Mouse (Mus musculus): ENCODE measurements at regions not wholly inside any gene's neighbourhood (a gene's known extent, or its start where the extent isn't known, plus 50 kb on each side); places are given as distances from the start of the nearest gene placed in this dataset.
A peak's percentile ranks its signal among the peaks of the same experiment; 100 is the strongest.

DNA sequence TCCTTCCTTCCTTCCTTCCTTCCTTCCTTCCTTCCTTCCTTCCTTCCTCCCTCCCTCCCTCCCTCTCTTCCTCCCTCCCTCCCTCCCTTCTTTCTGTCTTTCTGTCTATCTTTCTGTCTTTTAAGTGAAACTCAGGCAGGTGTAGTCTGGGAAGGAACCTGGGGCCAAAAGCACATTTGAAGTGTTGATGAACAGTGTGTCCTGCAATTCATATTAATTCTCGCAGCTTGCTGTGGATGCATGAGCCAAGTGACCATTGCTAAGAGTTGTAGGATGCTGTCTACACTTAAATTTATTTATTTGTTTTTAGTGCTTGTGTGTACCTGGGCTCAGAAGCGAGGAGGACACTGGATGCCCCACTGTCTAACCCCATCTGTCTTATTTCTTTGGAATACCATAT, 126.7 kb upstream of the Lrig1 start:
- WGBS: 79% methylated on average over 2 of the region's 2 CpGs
- Histone ChIP-seq H3K27me3 (ENCODE audit: control insufficient read depth, insufficient read depth, low read length) (no peaks in the 10 kb centered on the region), H3K27ac (ENCODE audit: insufficient read depth, low read depth, low read length) (no peak overlapping the region), H3K4me1 (ENCODE audit: control insufficient read depth, insufficient read depth, insufficient read length, low read length) (no peaks in the 10 kb centered on the region), H3K36me3 (ENCODE audit: control insufficient read depth, insufficient read depth, low read length) (no peaks in the 10 kb centered on the region), H3K4me3 (ENCODE audit: low read depth, low read length) (no peak overlapping the region)
- TF ChIP-seq CTCF (IDR thresholded peaks at IDR 0.05; ENCODE audit: extremely low read depth, insufficient read length, insufficient replicate concordance, low read depth, low read length): no peak
- TF ChIP-seq POLR2A (IDR thresholded peaks at IDR 0.05; ENCODE audit: low read depth, low read length): no peak

DNA sequence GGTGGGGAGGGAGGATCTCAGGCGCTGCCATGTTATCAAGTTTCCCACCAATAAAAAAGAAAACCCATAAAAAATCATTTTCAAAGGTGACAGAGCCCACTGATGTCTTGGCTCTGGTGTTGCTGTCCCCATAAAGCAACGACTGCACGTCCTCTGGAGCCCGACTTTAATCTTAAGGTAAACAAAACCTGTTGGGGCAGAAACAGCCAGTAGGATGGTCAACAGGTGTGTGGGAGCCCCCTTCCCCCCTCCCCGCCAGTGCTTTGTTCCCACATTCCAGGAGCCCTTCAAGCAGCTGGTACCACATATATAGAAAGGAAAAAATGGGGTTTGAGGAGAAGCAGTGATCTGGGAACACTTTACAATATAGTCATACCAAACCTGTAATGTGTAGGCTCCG, 118.3 kb upstream of the Lrig1 start:
- Histone ChIP-seq H3K4me1 (ENCODE audit: control insufficient read depth, insufficient read depth, insufficient read length, low read length) (peaks cover 15% of the 10 kb centered on the region; the same call in 1 of the 2 replicates), H3K4me3 (ENCODE audit: low read depth, low read length) (no peak overlapping the region), H3K27ac (ENCODE audit: insufficient read depth, low read depth, low read length) (no peak overlapping the region), H3K36me3 (ENCODE audit: control insufficient read depth, insufficient read depth, low read length) (no peaks in the 10 kb centered on the region), H3K27me3 (ENCODE audit: control insufficient read depth, insufficient read depth, low read length) (no peaks in the 10 kb centered on the region)
- no peak for TF ChIP-seq CTCF (IDR thresholded peaks at IDR 0.05; ENCODE audit: extremely low read depth, insufficient read length, insufficient replicate concordance, low read depth, low read length)
- TF ChIP-seq POLR2A (IDR thresholded peaks at IDR 0.05; ENCODE audit: low read depth, low read length): no peak
- 18% methylated on average over 6 of the region's 6 CpGs for WGBS

DNA sequence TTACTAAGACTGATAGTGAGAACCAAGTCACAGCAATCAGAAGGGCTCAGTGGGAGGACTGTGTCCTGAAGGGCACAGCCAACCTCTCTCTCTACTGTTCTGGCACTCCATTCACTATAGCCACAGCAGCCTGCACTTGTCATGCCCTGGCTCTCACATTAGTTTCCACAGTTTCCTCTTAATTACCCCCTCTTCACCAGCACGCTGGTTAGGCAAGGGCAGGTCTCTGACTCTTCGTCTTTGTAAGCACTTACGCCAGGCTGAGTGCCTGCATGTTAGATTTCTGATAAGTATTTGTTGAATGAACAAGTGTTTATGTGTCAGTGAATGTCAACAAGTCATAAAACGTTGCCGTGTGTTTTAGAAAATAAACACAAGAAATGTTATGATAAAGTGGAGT, 116.2 kb upstream of the Lrig1 start:
- Histone ChIP-seq H3K36me3 (ENCODE audit: control insufficient read depth, insufficient read depth, low read length) (no peaks in the 10 kb centered on the region), H3K4me3 (ENCODE audit: low read depth, low read length) (no peak overlapping the region), H3K27me3 (ENCODE audit: control insufficient read depth, insufficient read depth, low read length) (no peaks in the 10 kb centered on the region), H3K27ac (ENCODE audit: insufficient read depth, low read depth, low read length) (no peak overlapping the region), H3K4me1 (ENCODE audit: control insufficient read depth, insufficient read depth, insufficient read length, low read length) (peaks cover 19% of the 10 kb centered on the region; the same call in 1 of the 2 replicates)
- no peak for TF ChIP-seq CTCF (IDR thresholded peaks at IDR 0.05; ENCODE audit: extremely low read depth, insufficient read length, insufficient replicate concordance, low read depth, low read length)
- TF ChIP-seq POLR2A (IDR thresholded peaks at IDR 0.05; ENCODE audit: low read depth, low read length): no peak
- WGBS: 17% methylated on average over 5 of the region's 5 CpGs

DNA sequence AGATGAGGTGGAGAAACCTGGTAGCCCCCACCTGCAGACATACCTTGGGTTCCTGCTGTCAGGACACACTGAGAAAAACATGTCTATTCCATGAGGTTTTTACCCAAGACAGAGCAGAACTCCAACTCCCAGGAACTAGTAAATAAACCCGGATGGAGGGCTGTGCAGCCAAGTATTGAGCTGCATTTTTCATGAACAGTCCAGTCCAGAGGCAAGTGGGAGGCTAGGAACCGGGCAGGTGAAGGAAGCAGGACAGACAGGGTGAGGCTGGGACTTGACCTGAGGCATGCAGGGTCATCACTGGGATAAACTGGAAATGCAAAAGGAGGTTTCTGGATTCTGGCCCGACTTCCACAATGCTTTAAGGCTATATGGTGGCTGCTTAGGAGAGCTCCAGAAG, 114.8 kb upstream of the Lrig1 start:
- Histone ChIP-seq H3K4me1 (ENCODE audit: control insufficient read depth, insufficient read depth, insufficient read length, low read length) (peaks cover 19% of the 10 kb centered on the region; the same call in 1 of the 2 replicates), H3K27ac (ENCODE audit: insufficient read depth, low read depth, low read length) (no peak overlapping the region), H3K27me3 (ENCODE audit: control insufficient read depth, insufficient read depth, low read length) (no peaks in the 10 kb centered on the region), H3K4me3 (ENCODE audit: low read depth, low read length) (no peak overlapping the region), H3K36me3 (ENCODE audit: control insufficient read depth, insufficient read depth, low read length) (no peaks in the 10 kb centered on the region)
- WGBS: 18% methylated on average over 3 of the region's 3 CpGs
- TF ChIP-seq POLR2A (IDR thresholded peaks at IDR 0.05; ENCODE audit: low read depth, low read length): no peak
- no peak for TF ChIP-seq CTCF (IDR thresholded peaks at IDR 0.05; ENCODE audit: extremely low read depth, insufficient read length, insufficient replicate concordance, low read depth, low read length)

DNA sequence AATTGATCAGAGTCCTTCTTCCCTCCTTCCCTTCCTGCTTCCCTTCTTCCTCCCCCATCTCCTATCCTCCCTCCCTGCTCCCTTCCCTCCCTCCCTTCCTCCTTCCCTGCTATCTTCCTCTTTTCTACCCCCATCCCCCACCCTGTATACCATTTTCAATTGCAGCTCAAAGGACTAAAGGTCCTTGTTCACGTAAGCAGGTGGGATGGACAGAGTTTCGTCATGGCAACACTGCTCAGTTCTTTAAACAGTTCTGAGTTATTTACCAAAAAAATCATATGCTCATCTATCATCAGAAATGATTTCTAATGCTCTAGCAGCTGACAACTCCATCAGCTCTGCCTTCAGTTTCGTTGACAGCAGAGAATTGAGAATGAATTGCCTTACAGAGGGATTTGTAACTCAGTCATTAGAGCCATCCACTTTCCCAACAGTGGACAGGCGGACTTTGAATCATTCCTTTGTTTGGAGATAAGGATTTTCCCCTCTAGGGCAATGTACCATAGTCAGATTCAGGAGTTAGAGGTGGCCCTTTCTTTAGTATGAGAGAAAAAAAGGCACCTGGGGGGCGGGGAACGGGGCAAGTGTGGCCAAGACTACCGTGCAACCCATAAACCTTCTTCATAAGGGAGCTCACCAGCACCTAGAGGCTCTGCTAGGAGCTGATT, 113.7 kb upstream of the Lrig1 start:
- Histone ChIP-seq H3K4me1 (ENCODE audit: control insufficient read depth, insufficient read depth, insufficient read length, low read length) (peaks cover 19% of the 10 kb centered on the region; the same call in 1 of the 2 replicates), H3K27ac (ENCODE audit: insufficient read depth, low read depth, low read length) (peak overlapping the region; percentile 74), H3K4me3 (ENCODE audit: low read depth, low read length) (no peak overlapping the region), H3K27me3 (ENCODE audit: control insufficient read depth, insufficient read depth, low read length) (no peaks in the 10 kb centered on the region), H3K36me3 (ENCODE audit: control insufficient read depth, insufficient read depth, low read length) (no peaks in the 10 kb centered on the region)
- TF ChIP-seq CTCF (IDR thresholded peaks at IDR 0.05; ENCODE audit: extremely low read depth, insufficient read length, insufficient replicate concordance, low read depth, low read length): no peak
- TF ChIP-seq POLR2A (IDR thresholded peaks at IDR 0.05; ENCODE audit: low read depth, low read length): no peak
- 24% methylated on average over 7 of the region's 7 CpGs for WGBS

DNA sequence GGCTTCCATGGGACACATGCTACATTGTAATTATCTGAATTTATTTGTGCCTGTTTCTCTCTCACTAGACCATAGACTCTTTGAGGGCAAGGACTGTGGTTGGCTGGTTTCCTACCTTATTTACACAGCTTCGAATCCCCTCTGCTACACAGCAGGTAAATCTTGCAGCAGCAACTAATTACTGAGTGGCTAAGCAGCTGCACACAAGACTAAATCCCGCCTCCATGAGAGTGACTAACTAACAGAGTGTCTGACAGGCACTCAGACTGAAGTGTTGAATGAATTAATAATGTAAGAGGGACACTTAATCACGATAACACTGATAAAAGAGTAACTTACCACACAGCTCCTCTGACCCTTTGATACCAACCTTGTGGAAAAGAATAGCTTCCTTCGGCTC, 111.9 kb upstream of the Lrig1 start:
- TF ChIP-seq POLR2A (IDR thresholded peaks at IDR 0.05; ENCODE audit: low read depth, low read length) (no peak), CTCF (IDR thresholded peaks at IDR 0.05; ENCODE audit: extremely low read depth, insufficient read length, insufficient replicate concordance, low read depth, low read length) (no peak)
- no peak overlapping the region for H3K4me3 ChIP-seq (ENCODE audit: low read depth, low read length)
- H3K36me3 ChIP-seq (ENCODE audit: control insufficient read depth, insufficient read depth, low read length): no peaks in the 10 kb centered on the region
- no peak overlapping the region for H3K27ac ChIP-seq (ENCODE audit: insufficient read depth, low read depth, low read length)
- peaks cover 14% of the 10 kb centered on the region; the same call in 1 of the 2 replicates for H3K4me1 ChIP-seq (ENCODE audit: control insufficient read depth, insufficient read depth, insufficient read length, low read length)
- 19% methylated on average over 4 of the region's 4 CpGs for WGBS
- H3K27me3 ChIP-seq (ENCODE audit: control insufficient read depth, insufficient read depth, low read length): no peaks in the 10 kb centered on the region

DNA sequence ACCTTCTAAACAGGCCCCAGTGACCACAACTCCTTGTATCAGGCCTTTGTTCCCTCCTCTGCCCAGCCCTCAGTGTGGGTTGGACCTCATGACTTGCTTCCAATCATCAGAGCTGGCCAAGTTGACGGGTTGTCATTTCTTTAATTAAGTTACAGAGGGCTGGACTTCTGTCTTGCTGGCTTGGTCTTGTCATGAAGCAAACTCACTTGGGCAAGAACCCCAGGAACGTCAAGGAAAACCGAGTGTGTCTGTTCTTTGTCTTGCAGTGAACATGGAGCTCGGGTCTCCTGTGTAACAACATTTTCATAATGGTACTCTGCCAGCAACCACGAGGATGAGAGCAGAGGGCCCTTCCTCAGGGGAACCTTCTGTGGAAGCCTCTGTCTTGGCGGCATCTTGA, 107.3 kb upstream of the Lrig1 start:
- H3K27ac ChIP-seq (ENCODE audit: insufficient read depth, low read depth, low read length): no peak overlapping the region

More for the DNA sequence above, 107.3 kb upstream of the Lrig1 start:
- Histone ChIP-seq H3K4me3 (ENCODE audit: low read depth, low read length) (no peak overlapping the region), H3K36me3 (ENCODE audit: control insufficient read depth, insufficient read depth, low read length) (no peaks in the 10 kb centered on the region), H3K4me1 (ENCODE audit: control insufficient read depth, insufficient read depth, insufficient read length, low read length) (peaks cover 7% of the 10 kb centered on the region), H3K27me3 (ENCODE audit: control insufficient read depth, insufficient read depth, low read length) (no peaks in the 10 kb centered on the region)
- WGBS: 86% methylated on average over 6 of the region's 6 CpGs
- TF ChIP-seq CTCF (IDR thresholded peaks at IDR 0.05; ENCODE audit: extremely low read depth, insufficient read length, insufficient replicate concordance, low read depth, low read length) (no peak), POLR2A (IDR thresholded peaks at IDR 0.05; ENCODE audit: low read depth, low read length) (no peak)

All from small intestine, adult 2 months (tissue).